Mouse (Mus musculus) thymus, postnatal 4 days (tissue): Measurements from ENCODE around the gene Gm17027.
"Not testable (repeated sequence)": the region's sequence is repeated elsewhere in the genome, so short reads cannot be mapped to it uniquely, and the experiment has no call there.

Experiments
- DNase-seq: peaks from one replicate; pipeline ENCODE4 v3.0.0; 2021

The Gm17027 gene

DNA sequence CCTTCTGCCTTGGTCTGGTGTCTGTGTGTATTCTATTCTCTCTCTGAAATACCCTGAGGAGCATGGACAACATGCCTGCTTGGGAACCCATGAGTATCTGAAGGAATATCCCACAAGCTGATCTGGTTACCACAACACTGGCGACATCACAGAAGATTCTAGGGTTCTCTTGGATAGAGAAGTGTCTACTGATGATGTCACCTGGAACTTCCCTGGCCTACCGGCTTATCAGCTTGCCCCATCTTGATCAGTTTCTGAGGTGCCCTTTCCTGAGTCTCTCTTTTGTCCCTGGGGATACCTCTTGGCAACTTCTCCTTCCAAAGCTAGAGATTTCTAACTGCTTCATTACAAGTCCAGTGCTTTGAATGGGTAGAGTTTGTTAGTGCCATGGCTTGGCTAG lies at the start of gene Gm17027:
Gene Gm17027, minus strand, starts transcription at position 101 of the 400 bp plus-strand sequence.
- not testable (repeated sequence) for DNase-seq

DNA sequence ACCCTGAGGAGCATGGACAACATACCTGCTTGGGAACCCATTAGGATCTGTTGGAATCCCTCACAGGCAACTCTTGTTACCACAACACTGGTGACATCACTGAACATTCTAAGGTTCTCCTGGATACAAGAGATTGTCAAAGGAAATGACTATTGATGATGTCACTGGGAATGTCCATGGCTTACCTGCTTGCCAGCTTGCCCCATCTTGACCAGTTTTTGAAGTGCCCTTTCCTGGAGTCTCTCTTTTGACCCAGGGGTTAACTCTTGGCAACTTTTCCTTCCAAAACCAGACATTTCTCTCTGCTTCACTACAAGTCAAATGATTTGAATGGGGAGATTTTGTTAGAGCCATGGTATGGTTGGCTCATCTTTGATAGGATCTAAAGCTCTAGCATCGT lies 28.3 kb upstream of the Gm17027 start, which contains the start of gene Gm3573:
Gene Gm3573, minus strand, starts transcription at position 101 of the 400 bp plus-strand sequence.
- not testable (repeated sequence) for DNase-seq

DNA sequence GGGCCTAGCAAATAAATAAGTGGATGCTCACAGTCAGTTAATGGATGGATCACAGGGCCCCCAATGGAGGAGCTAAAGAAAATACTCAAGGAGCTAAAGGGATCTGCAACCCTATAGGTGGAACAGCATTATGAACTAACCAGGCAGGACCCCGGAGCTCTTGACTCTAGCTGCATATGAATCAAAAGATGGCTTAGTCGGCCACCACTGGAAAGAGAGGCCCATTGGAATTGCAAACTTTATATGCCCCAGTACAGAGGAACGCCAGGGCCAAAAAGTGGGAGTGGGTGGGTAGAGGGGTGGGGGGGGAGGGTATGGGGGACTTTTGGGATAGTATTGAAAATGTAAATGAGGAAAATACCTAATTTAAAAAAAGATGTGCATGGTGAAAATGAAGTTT lies 21.5 kb upstream of the Gm17027 start:
- DNase-seq = peak; percentile 4

DNA sequence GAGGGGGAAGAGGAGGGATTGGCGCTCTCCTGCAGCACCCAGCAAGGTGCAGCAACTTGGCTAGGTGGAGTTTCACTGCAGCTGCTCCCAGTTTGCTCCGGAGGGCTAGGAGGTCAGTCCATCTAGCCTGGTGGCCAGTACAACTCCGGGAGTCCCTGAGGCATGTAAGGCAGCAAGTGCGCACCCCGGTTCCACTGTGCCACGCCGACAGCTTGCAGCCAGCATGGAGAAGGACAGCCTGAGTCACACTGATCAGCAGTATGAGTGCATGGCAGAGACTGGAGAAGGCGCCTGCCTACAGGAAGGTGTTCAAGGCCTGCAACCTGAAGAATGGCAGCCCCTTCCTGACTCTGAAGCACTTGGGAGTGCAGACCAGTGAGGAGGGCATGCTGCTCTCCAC lies 27.9 kb downstream of the Gm17027 start:
- peak; percentile 6 for DNase-seq

DNA sequence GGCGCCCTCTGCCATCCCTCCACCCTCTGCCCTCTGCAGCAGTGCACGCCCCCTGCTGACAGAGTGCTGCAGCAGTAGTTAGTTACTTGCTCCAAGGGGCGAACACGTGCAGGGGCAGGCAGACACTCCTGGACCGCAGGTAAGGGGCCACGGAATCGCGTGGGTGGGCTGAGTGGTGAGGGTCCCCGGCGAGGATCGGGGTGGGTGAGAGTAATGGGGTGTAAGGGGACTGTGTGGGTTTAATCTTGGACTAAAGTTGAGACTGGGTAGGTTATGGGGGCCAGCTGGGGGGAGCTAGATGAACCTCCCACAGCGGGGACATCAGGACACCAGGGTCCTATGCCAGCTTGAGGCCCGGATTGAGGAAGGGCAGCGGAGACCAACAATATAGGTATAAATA lies 28.6 kb downstream of the Gm17027 start:
- peak; percentile 4 for DNase-seq

DNA sequence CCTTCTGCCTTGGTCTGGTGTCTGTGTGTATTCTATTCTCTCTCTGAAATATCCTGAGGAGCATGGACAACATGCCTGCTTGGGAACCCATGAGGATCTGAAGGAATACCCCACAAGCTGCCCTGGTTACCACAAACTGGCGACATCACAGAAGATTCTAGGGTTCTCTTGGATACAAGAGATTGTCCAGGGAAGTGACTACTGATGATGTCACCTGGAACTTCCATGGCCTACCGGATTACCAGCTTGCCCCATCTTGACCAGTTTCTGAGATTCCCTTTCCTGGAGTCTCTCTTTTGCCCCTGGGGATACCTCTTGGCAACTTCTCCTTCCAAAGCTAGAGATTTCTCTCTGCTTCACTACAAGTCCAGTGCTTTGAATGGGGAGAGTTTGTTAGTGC lies 45.2 kb downstream of the Gm17027 start, which contains the start of gene Gm7951:
Gene Gm7951, minus strand, starts transcription at position 101 of the 400 bp plus-strand sequence.
- not testable (repeated sequence) for DNase-seq
